Mouse (Mus musculus) neural tube, embryonic 11.5 days (tissue): ENCODE measurements around the gene Wdr48. TPM values are rescaled to one million over a fixed set of nuclear protein-coding genes. Genes with fewer than 3 reads are reported as not detected.
A peak's percentile ranks its signal among the peaks of the same experiment; 100 is the strongest.

Source experiments
- ATAC-seq: fragments of 200-750 bp; cut with Nextera tagmentation; 2 replicates; pipeline ENCODE4 v1.8.0; 2017; ENCODE audit warnings: moderate number of reproducible peaks, mild to moderate bottlenecking, moderate TSS enrichment, moderate library complexity; ENCODE audit not compliant: insufficient read depth, low FRiP score, low TSS enrichment
- DNase-seq: peaks from one replicate; pipeline ENCODE4 v3.0.0-alpha.2; 2015; ENCODE audit warnings: low spot score
- H3K27ac ChIP-seq: fragments of 300-500 bp; sonication (generic); 2 replicates; pipeline ENCODE4 v1.5.1; 2014; ENCODE audit warnings: low read depth, mild to moderate bottlenecking, low read length
- H3K27me3 ChIP-seq: fragments of 300-500 bp; sonication (generic); 2 replicates; pipeline ENCODE4 v1.6.1; 2014; ENCODE audit warnings: mild to moderate bottlenecking, low read length, mixed read lengths; ENCODE audit not compliant: control insufficient read depth, insufficient read depth
- H3K36me3 ChIP-seq: fragments of 300-500 bp; sonication (generic); 2 replicates; pipeline ENCODE4 v1.6.1; 2014; ENCODE audit warnings: mild to moderate bottlenecking, low read length, moderate library complexity, mixed read lengths; ENCODE audit not compliant: control insufficient read depth, insufficient read depth
- H3K4me1 ChIP-seq: fragments of 300-500 bp; sonication (generic); 2 replicates; pipeline ENCODE4 v1.6.1; 2014; ENCODE audit warnings: low read length, mixed read lengths; ENCODE audit not compliant: control insufficient read depth, insufficient read depth
- H3K4me2 ChIP-seq: fragments of 300-500 bp; sonication (generic); 2 replicates; pipeline ENCODE4 v1.6.1; 2014; ENCODE audit warnings: low read depth, mild to moderate bottlenecking, moderate library complexity
- H3K4me3 ChIP-seq: fragments of 300-500 bp; sonication (generic); 2 replicates; pipeline ENCODE4 v1.5.1; 2014; ENCODE audit warnings: low read depth, low read length
- H3K9ac ChIP-seq: fragments of 300-500 bp; sonication (generic); 2 replicates; pipeline ENCODE4 v1.6.1; 2014; ENCODE audit warnings: mild to moderate bottlenecking, low read length
- H3K9me3 ChIP-seq: fragments of 300-500 bp; sonication (generic); 2 replicates; pipeline ENCODE4 v1.6.1; 2016; ENCODE audit warnings: low read length; ENCODE audit not compliant: control insufficient read depth
- whole genome bisulfite sequencing: fragments of 180-500 bp; shearing (Covaris S2); extraction: QIAGEN DNeasy Blood & Tissue Kit; methylation state at CpG from one replicate; pipeline ENCODE4 v1.1.7; 2014; 5-methylcytosine and 5-hydroxymethylcytosine counted together
- polyA plus RNA-seq: library from polyadenylated mRNA; unstranded; fragments of >200 nt; fragmentation: Nextera tagmentation; extraction: Ambion mirVana; gene quantifications from 2 replicates; pipeline ENCODE4 v1.2.1, GENCODE M21; 2014

The Wdr48 gene
- 61.8 and 67.2 TPM in 2 replicates for polyA plus RNA-seq

- DNase-seq (peak; percentile 97), ATAC-seq (peak; percentile 99)
- Histone ChIP-seq H3K4me3 (peak within 1 kb of the TSS; percentile 94), H3K27me3 (no peaks in the 10 kb centered on the region), H3K4me1 (peaks cover 7% of the 10 kb centered on the region), H3K27ac (no peak within 1 kb of the TSS), H3K9ac (peak within 1 kb of the TSS; percentile 81), H3K9me3 (no peaks in the 10 kb centered on the region), H3K36me3 (no peaks in the 10 kb centered on the region), H3K4me2 (peak within 1 kb of the TSS; percentile 66)
- WGBS = 4% methylated on average over 34 of the region's 34 CpGs
Measured at GRCm38 (mm10) chr9:119894339-119895009, at the start of gene Wdr48. TSS of gene Wdr48 (plus strand) at chr9:119894878.

DNA sequence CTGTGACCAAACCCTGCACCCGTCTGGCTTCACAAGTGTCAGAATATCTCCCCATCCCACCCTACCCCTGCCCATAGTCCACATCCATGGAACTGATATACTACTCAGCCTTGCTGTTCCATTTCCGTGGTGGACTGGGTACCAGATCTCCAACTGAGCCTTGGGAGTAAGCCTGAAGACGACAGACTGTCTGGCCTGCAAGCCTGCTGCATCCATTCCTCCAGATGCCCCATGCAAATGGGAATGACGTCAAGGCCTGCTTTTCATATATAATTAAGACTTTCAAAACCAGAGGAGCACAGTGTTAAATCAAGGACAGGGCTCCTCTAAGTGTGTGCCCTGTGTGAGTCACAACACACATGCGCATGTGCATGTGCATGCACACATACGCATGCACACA is 47.5 kb upstream of the Wdr48 start:
- no peaks in the 10 kb centered on the region for H3K36me3 ChIP-seq
- no peak overlapping the region for H3K4me2 ChIP-seq
- WGBS = 77% methylated on average over 6 of the region's 6 CpGs
- H3K27me3 ChIP-seq = no peaks in the 10 kb centered on the region
- no peaks in the 10 kb centered on the region for H3K9me3 ChIP-seq
- DNase-seq (no peak), ATAC-seq (no peak)
- H3K9ac ChIP-seq = no peak overlapping the region
- H3K4me3 ChIP-seq = no peak overlapping the region
- H3K4me1 ChIP-seq = peaks cover 1% of the 10 kb centered on the region; the same call in 1 of the 2 replicates
- no peak overlapping the region for H3K27ac ChIP-seq

GRCm38 (mm10) chr9:119848671-119849070 is 46.0 kb upstream of the Wdr48 start:
- 32% methylated on average over 7 of the region's 7 CpGs for WGBS
- Histone ChIP-seq H3K9ac (no peak overlapping the region), H3K9me3 (no peaks in the 10 kb centered on the region), H3K36me3 (no peaks in the 10 kb centered on the region), H3K27me3 (no peaks in the 10 kb centered on the region), H3K4me3 (no peak overlapping the region), H3K4me2 (no peak overlapping the region), H3K27ac (no peak overlapping the region), H3K4me1 (no peaks in the 10 kb centered on the region)
- no peak for DNase-seq
- ATAC-seq = no peak

- no peaks in the 10 kb centered on the region for H3K9me3 ChIP-seq
- ATAC-seq (no peak), DNase-seq (no peak)
- H3K27me3 ChIP-seq = no peaks in the 10 kb centered on the region
- H3K9ac ChIP-seq = no peak overlapping the region
- H3K4me1 ChIP-seq = no peaks in the 10 kb centered on the region
- no peak overlapping the region for H3K4me3 ChIP-seq
- 13% methylated on average over 8 of the region's 8 CpGs for WGBS
- H3K4me2 ChIP-seq = no peak overlapping the region
- H3K27ac ChIP-seq = no peak overlapping the region
- H3K36me3 ChIP-seq = no peaks in the 10 kb centered on the region
Measured at GRCm38 (mm10) chr9:119849214-119849613, 45.5 kb upstream of the Wdr48 start.

DNA sequence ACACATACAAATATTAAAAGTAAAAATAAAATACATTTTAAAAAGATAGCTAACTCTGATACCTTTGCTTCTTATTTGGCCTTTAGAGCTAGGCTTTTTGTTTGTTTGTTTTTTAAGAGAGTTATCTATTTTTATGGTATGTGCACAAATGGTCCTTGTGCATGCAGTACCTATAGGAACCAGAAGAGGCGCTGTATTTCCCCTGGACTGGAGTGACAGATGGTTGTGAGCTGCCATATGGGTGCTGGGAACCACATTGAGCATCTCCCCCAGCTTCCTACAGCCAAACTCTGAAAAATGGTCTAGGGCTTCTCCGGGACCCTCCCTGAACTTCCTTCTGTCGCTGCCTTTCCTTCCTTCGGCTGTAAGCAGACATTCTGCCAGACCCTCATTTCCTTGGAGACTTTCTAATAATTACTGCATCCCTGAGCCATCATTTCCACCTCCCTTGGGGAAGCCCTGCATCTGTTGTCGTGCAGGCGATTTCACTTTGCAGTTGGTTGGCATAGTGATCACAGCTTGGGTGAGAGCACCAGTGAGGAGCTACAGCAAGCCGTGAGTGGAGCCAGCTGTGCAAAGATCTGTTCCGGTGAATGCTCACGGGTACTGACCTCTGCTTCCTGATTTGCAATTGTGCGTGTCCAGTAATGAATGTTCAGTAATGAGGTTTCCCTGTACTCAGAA is 42.2 kb upstream of the Wdr48 start:
- Histone ChIP-seq H3K4me3 (no peak overlapping the region), H3K9ac (no peak overlapping the region), H3K4me1 (no peaks in the 10 kb centered on the region), H3K9me3 (no peaks in the 10 kb centered on the region; the same call in 1 of the 2 replicates), H3K4me2 (no peak overlapping the region), H3K27ac (no peak overlapping the region), H3K27me3 (no peaks in the 10 kb centered on the region), H3K36me3 (no peaks in the 10 kb centered on the region)
- DNase-seq = no peak
- ATAC-seq = no peak
- WGBS = 64% methylated on average over 10 of the region's 10 CpGs

DNA sequence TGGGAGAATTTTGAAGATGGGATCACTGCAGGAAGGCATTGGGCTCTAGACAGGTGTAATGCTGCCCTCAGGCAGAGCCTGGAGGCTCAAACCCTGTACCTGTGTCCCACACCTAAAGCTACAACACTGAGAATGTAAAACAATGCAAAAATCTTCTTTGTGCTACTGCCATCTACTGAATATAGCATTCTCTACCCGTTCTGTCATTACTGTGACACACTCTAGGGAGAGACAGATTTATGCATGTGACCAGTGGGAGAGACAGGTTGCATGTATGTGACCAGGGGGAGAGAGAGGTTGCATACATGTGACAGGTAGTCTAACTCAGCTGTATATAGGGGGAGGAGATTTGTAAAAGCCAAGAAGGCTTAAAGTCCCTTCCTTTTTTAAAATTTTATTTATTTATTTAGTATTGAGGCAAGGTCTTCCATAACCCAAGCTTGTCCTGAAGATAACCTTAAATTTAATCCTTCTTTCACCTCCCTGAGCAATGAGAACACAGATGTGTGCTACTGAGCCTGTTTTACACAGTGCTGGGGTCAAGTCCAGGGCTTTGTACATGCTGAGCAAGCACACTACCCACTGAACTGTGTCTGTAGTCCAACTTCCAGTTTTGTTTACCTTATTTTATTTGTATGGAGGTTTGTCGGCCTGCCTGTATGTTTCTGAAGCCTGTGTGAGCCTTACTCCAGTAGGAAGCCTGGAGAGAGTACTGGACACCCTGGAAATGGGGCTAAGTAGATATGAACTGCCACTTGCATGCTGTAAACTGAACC is 41.4 kb upstream of the Wdr48 start:
- ATAC-seq = no peak
- H3K9ac ChIP-seq = no peak overlapping the region
- H3K36me3 ChIP-seq = no peaks in the 10 kb centered on the region
- no peaks in the 10 kb centered on the region for H3K27me3 ChIP-seq
- H3K27ac ChIP-seq = no peak overlapping the region
- H3K4me1 ChIP-seq = no peaks in the 10 kb centered on the region
- H3K9me3 ChIP-seq = peaks cover 2% of the 10 kb centered on the region; the same call in 1 of the 2 replicates
- DNase-seq = no peak
- 74% methylated on average over 2 of the region's 2 CpGs for WGBS
- no peak overlapping the region for H3K4me3 ChIP-seq
- no peak overlapping the region for H3K4me2 ChIP-seq

- Histone ChIP-seq H3K9ac (no peak overlapping the region), H3K27me3 (no peaks in the 10 kb centered on the region), H3K9me3 (peaks cover 2% of the 10 kb centered on the region; the same call in 1 of the 2 replicates), H3K36me3 (no peaks in the 10 kb centered on the region), H3K4me2 (no peak overlapping the region), H3K27ac (no peak overlapping the region), H3K4me1 (no peaks in the 10 kb centered on the region), H3K4me3 (no peak overlapping the region)
- DNase-seq (no peak), ATAC-seq (no peak)
- 61% methylated on average over 8 of the region's 8 CpGs for WGBS
Measured at GRCm38 (mm10) chr9:119854170-119854569, 40.5 kb upstream of the Wdr48 start.

GRCm38 (mm10) chr9:119887144-119887901 is 7.4 kb upstream of the Wdr48 start:
- Histone ChIP-seq H3K4me3 (no peak overlapping the region), H3K4me2 (no peak overlapping the region), H3K9ac (no peak overlapping the region), H3K9me3 (no peaks in the 10 kb centered on the region), H3K4me1 (no peaks in the 10 kb centered on the region), H3K36me3 (no peaks in the 10 kb centered on the region), H3K27ac (no peak overlapping the region), H3K27me3 (no peaks in the 10 kb centered on the region)
- 81% methylated on average over 4 of the region's 4 CpGs for WGBS
- ATAC-seq (no peak), DNase-seq (no peak)
